Mouse (Mus musculus) testis, adult 2 months (tissue): ENCODE data around the gene Olfr944.

Experiments used
- CTCF ChIP-seq: fragments of 200-500 bp; IDR thresholded peaks from 2 replicates; pipeline ENCODE4 v1.5.1; 2012; ENCODE audit warnings: low read depth, mild to moderate bottlenecking, inconsistent platforms, low read length, moderate library complexity; ENCODE audit not compliant: control insufficient read depth, insufficient read depth, insufficient replicate concordance
- POLR2A ChIP-seq: fragments of 200-500 bp; IDR thresholded peaks from 2 replicates; pipeline ENCODE4 v1.6.1; 2012; ENCODE audit warnings: low read depth, mild to moderate bottlenecking, inconsistent platforms, low read length, moderate library complexity; ENCODE audit not compliant: control insufficient read depth

GRCm38 (mm10) chr9:39152401-39152800, 49.3 kb upstream of the Olfr944 start:
- TF ChIP-seq CTCF (no peak), POLR2A (no peak)
